Mouse (Mus musculus): Measurements from ENCODE around the gene Tssk4. TPM values are rescaled to one million over a fixed set of nuclear protein-coding genes. Genes with fewer than 3 reads are reported as not detected.

The Tssk4 gene
- polyA plus RNA-seq, 1 experiment from 2014 or later = 0.77 TPM

GRCm38 (mm10) chr14:55681160-55682117, 31.5 kb downstream of the Tssk4 start, which contains the start of gene Tinf2:
Gene Tinf2, minus strand, starts transcription at chr14:55681820.
- Histone ChIP-seq H3K9me3 (ENCODE audit: control insufficient read depth, low read length) (no peaks in the 10 kb centered on the region), H3K4me3 (ENCODE audit: low read depth, low read length) (peak within 1 kb of the TSS; percentile 66), H3K36me3 (ENCODE audit: control insufficient read depth, insufficient read depth, low read length) (peaks cover 14% of the 10 kb centered on the region), H3K4me1 (ENCODE audit: control insufficient read depth, insufficient read depth, low read length) (no peaks in the 10 kb centered on the region), H3K27me3 (ENCODE audit: control insufficient read depth, insufficient read depth, low read length) (no peaks in the 10 kb centered on the region), H3K4me2 (ENCODE audit: low read depth, severe bottlenecking) (peak within 1 kb of the TSS; percentile 76), H3K27ac (replicated peaks; ENCODE audit: low read depth, low read length) (peak within 1 kb of the TSS; percentile 44), H3K9ac (ENCODE audit: low read length) (peak within 1 kb of the TSS; percentile 64)
- ATAC-seq (ENCODE audit: insufficient number of reproducible peaks, low FRiP score, low TSS enrichment, low read depth) (peak; percentile 97), DNase-seq (ENCODE audit: low spot score) (peak; percentile 99)
- WGBS = under 1% methylated on average over 65 of the region's 66 CpGs

GRCm38 (mm10) chr14:55682118-55682493, 32.1 kb downstream of the Tssk4 start:
- Histone ChIP-seq H3K27ac (replicated peaks; ENCODE audit: low read depth, low read length) (no peak overlapping the region), H3K4me1 (ENCODE audit: control insufficient read depth, insufficient read depth, low read length) (no peaks in the 10 kb centered on the region), H3K9ac (ENCODE audit: low read length) (no peak overlapping the region), H3K27me3 (ENCODE audit: control insufficient read depth, insufficient read depth, low read length) (no peaks in the 10 kb centered on the region), H3K4me2 (ENCODE audit: low read depth, severe bottlenecking) (peak overlapping the region; percentile 76), H3K36me3 (ENCODE audit: control insufficient read depth, insufficient read depth, low read length) (peaks cover 12% of the 10 kb centered on the region), H3K9me3 (ENCODE audit: control insufficient read depth, low read length) (no peaks in the 10 kb centered on the region), H3K4me3 (ENCODE audit: low read depth, low read length) (peak overlapping the region; percentile 66)
- DNase-seq (ENCODE audit: low spot score) = no peak
- 20% methylated on average over 3 of the region's 3 CpGs for WGBS
- peak; percentile 24 for ATAC-seq (ENCODE audit: insufficient number of reproducible peaks, low FRiP score, low TSS enrichment, low read depth)

GRCm38 (mm10) chr14:55689433-55689832, 39.4 kb downstream of the Tssk4 start:
- Histone ChIP-seq H3K9ac (ENCODE audit: low read length) (no peak overlapping the region), H3K9me3 (ENCODE audit: control insufficient read depth, low read length) (no peaks in the 10 kb centered on the region), H3K4me2 (ENCODE audit: low read depth, severe bottlenecking) (no peak overlapping the region), H3K36me3 (ENCODE audit: control insufficient read depth, insufficient read depth, low read length) (no peaks in the 10 kb centered on the region), H3K4me3 (ENCODE audit: low read depth, low read length) (no peak overlapping the region), H3K27me3 (ENCODE audit: control insufficient read depth, insufficient read depth, low read length) (no peaks in the 10 kb centered on the region), H3K27ac (replicated peaks; ENCODE audit: low read depth, low read length) (no peak overlapping the region), H3K4me1 (ENCODE audit: control insufficient read depth, insufficient read depth, low read length) (no peaks in the 10 kb centered on the region)
- 78% methylated on average over 10 of the region's 10 CpGs for WGBS
- no peak for ATAC-seq (ENCODE audit: insufficient number of reproducible peaks, low FRiP score, low TSS enrichment, low read depth)
- no peak for DNase-seq (ENCODE audit: low spot score)

- no peak for ATAC-seq (ENCODE audit: insufficient number of reproducible peaks, low FRiP score, low TSS enrichment, low read depth)
- WGBS = 83% methylated on average over 4 of the region's 4 CpGs
- Histone ChIP-seq H3K4me3 (ENCODE audit: low read depth, low read length) (no peak overlapping the region), H3K36me3 (ENCODE audit: control insufficient read depth, insufficient read depth, low read length) (no peaks in the 10 kb centered on the region), H3K4me1 (ENCODE audit: control insufficient read depth, insufficient read depth, low read length) (no peaks in the 10 kb centered on the region), H3K27me3 (ENCODE audit: control insufficient read depth, insufficient read depth, low read length) (no peaks in the 10 kb centered on the region), H3K9ac (ENCODE audit: low read length) (no peak overlapping the region), H3K9me3 (ENCODE audit: control insufficient read depth, low read length) (no peaks in the 10 kb centered on the region), H3K4me2 (ENCODE audit: low read depth, severe bottlenecking) (no peak overlapping the region), H3K27ac (replicated peaks; ENCODE audit: low read depth, low read length) (no peak overlapping the region)
- no peak for DNase-seq (ENCODE audit: low spot score)
These were observed 47.2 kb downstream of the Tssk4 start for GRCm38 (mm10) chr14:55697226-55697625.

- H3K36me3 ChIP-seq (ENCODE audit: control insufficient read depth, insufficient read depth, low read length) = no peaks in the 10 kb centered on the region
- H3K4me2 ChIP-seq (ENCODE audit: low read depth, severe bottlenecking) = no peak overlapping the region
- 69% methylated on average over 9 of the region's 9 CpGs for WGBS
- H3K9ac ChIP-seq (ENCODE audit: low read length) = no peak overlapping the region
- no peaks in the 10 kb centered on the region for H3K9me3 ChIP-seq (ENCODE audit: control insufficient read depth, low read length)
- no peak overlapping the region for H3K4me3 ChIP-seq (ENCODE audit: low read depth, low read length)
- H3K27me3 ChIP-seq (ENCODE audit: control insufficient read depth, insufficient read depth, low read length) = no peaks in the 10 kb centered on the region
- DNase-seq (ENCODE audit: low spot score) (no peak), ATAC-seq (ENCODE audit: insufficient number of reproducible peaks, low FRiP score, low TSS enrichment, low read depth) (no peak)
- H3K4me1 ChIP-seq (ENCODE audit: control insufficient read depth, insufficient read depth, low read length) = no peaks in the 10 kb centered on the region
- H3K27ac ChIP-seq (replicated peaks; ENCODE audit: low read depth, low read length) = no peak overlapping the region
These were observed 51.1 kb downstream of the Tssk4 start for GRCm38 (mm10) chr14:55701131-55701530.

Other genes with a start within 250 kb of the Tssk4 start
- gene Dhrs4, start 171.4 kb upstream of the Tssk4 start, polyA plus RNA-seq (2014; fragmentation: Nextera tagmentation; extraction: Ambion mirVana) = 49.4 and 55.3 TPM in 2 replicates
- gene Carmil3, start 159.5 kb upstream of the Tssk4 start, polyA plus RNA-seq (2014; fragmentation: Nextera tagmentation; extraction: Ambion mirVana) = 3.0 and 3.7 TPM in 2 replicates
- not detected in 2 replicates for gene Cpne6, start 139.7 kb upstream of the Tssk4 start, polyA plus RNA-seq (2014; fragmentation: Nextera tagmentation; extraction: Ambion mirVana)
- not detected in 2 replicates for gene Nrl, start 125.2 kb upstream of the Tssk4 start, polyA plus RNA-seq (2014; fragmentation: Nextera tagmentation; extraction: Ambion mirVana)
- 20.4 and 21.6 TPM in 2 replicates for gene Pck2, start 109.9 kb upstream of the Tssk4 start, polyA plus RNA-seq (2014; fragmentation: Nextera tagmentation; extraction: Ambion mirVana)
- gene Dcaf11, start 90.2 kb upstream of the Tssk4 start, polyA plus RNA-seq (2014; fragmentation: Nextera tagmentation; extraction: Ambion mirVana) = 67.7 and 68.0 TPM in 2 replicates
- gene A730061H03Rik, start 89.8 kb upstream of the Tssk4 start, polyA plus RNA-seq (2014; fragmentation: Nextera tagmentation; extraction: Ambion mirVana) = 0.48 and 0.79 TPM in 2 replicates
- 5.0 and 6.5 TPM in 2 replicates for gene Fitm1, start 74.6 kb upstream of the Tssk4 start, polyA plus RNA-seq (2014; fragmentation: Nextera tagmentation; extraction: Ambion mirVana)
- 138 and 152 TPM in 2 replicates for gene Psme1, start 72.1 kb upstream of the Tssk4 start, polyA plus RNA-seq (2014; fragmentation: Nextera tagmentation; extraction: Ambion mirVana)
- 4.2 and 4.6 TPM in 2 replicates for gene Emc9, start 64.9 kb upstream of the Tssk4 start, polyA plus RNA-seq (2014; fragmentation: Nextera tagmentation; extraction: Ambion mirVana)
- 195 and 225 TPM in 2 replicates for gene Psme2, start 59.1 kb upstream of the Tssk4 start, polyA plus RNA-seq (2014; fragmentation: Nextera tagmentation; extraction: Ambion mirVana)
- gene Rnf31, start 58.5 kb upstream of the Tssk4 start, polyA plus RNA-seq (2014; fragmentation: Nextera tagmentation; extraction: Ambion mirVana) = 10.3 and 13.9 TPM in 2 replicates
- gene Irf9, start 46.6 kb upstream of the Tssk4 start, polyA plus RNA-seq (2014; fragmentation: Nextera tagmentation; extraction: Ambion mirVana) = 5.9 and 6.7 TPM in 2 replicates
- 7.7 TPM in 2 replicates for gene Rec8, start 32.1 kb upstream of the Tssk4 start, polyA plus RNA-seq (2014; fragmentation: Nextera tagmentation; extraction: Ambion mirVana)
- 91.5 and 100 TPM in 2 replicates for gene Ipo4, start 14.2 kb upstream of the Tssk4 start, polyA plus RNA-seq (2014; fragmentation: Nextera tagmentation; extraction: Ambion mirVana)
- gene Gm49378, start 12.3 kb upstream of the Tssk4 start, polyA plus RNA-seq (2014; fragmentation: Nextera tagmentation; extraction: Ambion mirVana) = 2.2 and 2.9 TPM in 2 replicates
- 83.2 and 83.3 TPM in 2 replicates for gene Tm9sf1, start 6.4 kb upstream of the Tssk4 start, polyA plus RNA-seq (2014; fragmentation: Nextera tagmentation; extraction: Ambion mirVana)
- gene Mdp1, start 10.3 kb downstream of the Tssk4 start, polyA plus RNA-seq (2014; fragmentation: Nextera tagmentation; extraction: Ambion mirVana) = 60.7 and 64.0 TPM in 2 replicates
- 55.4 and 60.9 TPM in 2 replicates for gene Gmpr2, start 21.8 kb downstream of the Tssk4 start, polyA plus RNA-seq (2014; fragmentation: Nextera tagmentation; extraction: Ambion mirVana)
- gene Nedd8, start 21.9 kb downstream of the Tssk4 start, polyA plus RNA-seq (2014; fragmentation: Nextera tagmentation; extraction: Ambion mirVana) = 619 and 660 TPM in 2 replicates
- gene Tinf2, start 31.6 kb downstream of the Tssk4 start, polyA plus RNA-seq (2014; fragmentation: Nextera tagmentation; extraction: Ambion mirVana) = 68.1 and 68.5 TPM in 2 replicates
- gene Tgm1, start 63.7 kb downstream of the Tssk4 start, polyA plus RNA-seq (2014; fragmentation: Nextera tagmentation; extraction: Ambion mirVana) = 2.1 TPM in 2 replicates
- 20.0 and 20.2 TPM in 2 replicates for gene Rabggta, start 72.1 kb downstream of the Tssk4 start, polyA plus RNA-seq (2014; fragmentation: Nextera tagmentation; extraction: Ambion mirVana)
- gene Dhrs1, start 95.5 kb downstream of the Tssk4 start, polyA plus RNA-seq (2014; fragmentation: Nextera tagmentation; extraction: Ambion mirVana) = 65.9 and 72.8 TPM in 2 replicates
- 55.5 and 56.7 TPM in 2 replicates for gene Nop9, start 95.5 kb downstream of the Tssk4 start, polyA plus RNA-seq (2014; fragmentation: Nextera tagmentation; extraction: Ambion mirVana)
- gene Cideb, start 108.3 kb downstream of the Tssk4 start, polyA plus RNA-seq (2014; fragmentation: Nextera tagmentation; extraction: Ambion mirVana) = 0.37 TPM in 1 of 2 replicates, not detected in the other
- 0.39 and 0.68 TPM in 2 replicates for gene Ltb4r2, start 111.2 kb downstream of the Tssk4 start, polyA plus RNA-seq (2014; fragmentation: Nextera tagmentation; extraction: Ambion mirVana)
- 0.17 TPM in 1 of 2 replicates, not detected in the other for gene Ltb4r1, start 115.8 kb downstream of the Tssk4 start, polyA plus RNA-seq (2014; fragmentation: Nextera tagmentation; extraction: Ambion mirVana)
- 13.2 and 15.0 TPM in 2 replicates for gene Adcy4, start 133.9 kb downstream of the Tssk4 start, polyA plus RNA-seq (2014; fragmentation: Nextera tagmentation; extraction: Ambion mirVana)
- gene Ripk3, start 138.7 kb downstream of the Tssk4 start, polyA plus RNA-seq (2014; fragmentation: Nextera tagmentation; extraction: Ambion mirVana) = 26.3 and 30.8 TPM in 2 replicates
- gene Nfatc4, start 173.0 kb downstream of the Tssk4 start, polyA plus RNA-seq (2014; fragmentation: Nextera tagmentation; extraction: Ambion mirVana) = 105 and 106 TPM in 2 replicates
- gene Nynrin, start 203.8 kb downstream of the Tssk4 start, polyA plus RNA-seq (2014; fragmentation: Nextera tagmentation; extraction: Ambion mirVana) = 21.6 and 24.7 TPM in 2 replicates
- 0.11 and 0.27 TPM in 2 replicates for gene Cbln3, start 234.2 kb downstream of the Tssk4 start, polyA plus RNA-seq (2014; fragmentation: Nextera tagmentation; extraction: Ambion mirVana)
- 17.4 and 18.4 TPM in 2 replicates for gene Khnyn, start 234.8 kb downstream of the Tssk4 start, polyA plus RNA-seq (2014; fragmentation: Nextera tagmentation; extraction: Ambion mirVana)